Mouse (Mus musculus): ENCODE data around the gene 4430402I18Rik. TPM values are rescaled to one million over a fixed set of nuclear protein-coding genes. Genes with fewer than 3 reads are reported as not detected.

Gene 4430402I18Rik
- polyA plus RNA-seq, 1 experiment: 6.2 TPM

DNA sequence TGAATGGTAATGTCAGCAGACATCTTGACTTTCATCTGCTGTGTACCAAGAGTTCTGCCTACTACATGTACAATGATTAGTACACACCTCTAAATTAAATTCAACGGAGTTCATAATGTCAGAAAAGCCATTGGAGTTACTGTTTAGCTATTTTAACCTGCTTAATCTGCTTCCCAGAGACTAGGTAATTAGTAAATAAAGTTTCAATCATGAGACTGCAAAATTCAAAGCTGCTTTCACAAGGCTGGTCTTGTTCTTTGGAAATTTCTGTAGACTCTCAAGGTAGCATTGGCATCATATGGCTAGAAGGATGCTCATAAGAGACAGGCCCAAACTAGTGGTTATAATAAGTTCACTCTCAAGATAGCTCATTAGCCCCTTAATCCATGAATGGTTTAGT lies 112.8 kb downstream of the 4430402I18Rik start:
- Histone ChIP-seq H3K4me3 (ENCODE audit: insufficient read depth, low read length) (no peak overlapping the region), H3K27ac (ENCODE audit: insufficient read depth, low read length) (no peak overlapping the region), H3K4me1 (ENCODE audit: control insufficient read depth, insufficient read depth, low read length) (peaks cover 1% of the 10 kb centered on the region; the same call in 1 of the 2 replicates)
- TF ChIP-seq CTCF (IDR thresholded peaks at IDR 0.05; ENCODE audit: extremely low read depth, insufficient read depth, low read length) (no peak), POLR2A (IDR thresholded peaks at IDR 0.05; ENCODE audit: extremely low read depth, insufficient read depth, low read length) (no peak)

- Histone ChIP-seq H3K27ac (ENCODE audit: insufficient read depth, low read length) (no peak overlapping the region), H3K4me3 (ENCODE audit: insufficient read depth, low read length) (no peak overlapping the region), H3K4me1 (ENCODE audit: control insufficient read depth, insufficient read depth, low read length) (peaks cover 1% of the 10 kb centered on the region; the same call in 1 of the 2 replicates)
- TF ChIP-seq POLR2A (IDR thresholded peaks at IDR 0.05; ENCODE audit: extremely low read depth, insufficient read depth, low read length): no peak
Observed at GRCm38 (mm10) chr19:28852001-28852400, 115.6 kb downstream of the 4430402I18Rik start.

DNA sequence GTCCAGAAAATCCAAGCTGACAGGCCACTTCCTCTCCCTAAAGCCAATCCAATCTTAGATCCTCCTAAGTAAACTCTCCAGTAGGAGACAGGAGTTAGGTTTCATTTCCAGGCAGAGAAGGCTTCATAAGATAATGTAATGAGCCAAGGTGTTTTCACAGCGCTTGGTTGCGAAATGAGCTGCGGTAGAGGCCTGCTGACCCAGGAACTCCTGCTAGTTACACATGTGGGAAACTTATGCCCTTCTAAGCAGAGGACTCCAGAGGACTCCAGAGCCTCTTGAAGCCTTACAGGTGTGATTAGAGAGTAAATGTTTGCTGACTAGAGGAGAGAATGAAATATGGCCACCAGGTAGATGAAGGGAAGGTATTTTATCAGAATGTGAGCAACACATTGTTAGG lies 117.1 kb downstream of the 4430402I18Rik start:
- Histone ChIP-seq H3K27ac (ENCODE audit: insufficient read depth, low read length) (no peak overlapping the region), H3K4me1 (ENCODE audit: control insufficient read depth, insufficient read depth, low read length) (peaks cover 5% of the 10 kb centered on the region), H3K4me3 (ENCODE audit: insufficient read depth, low read length) (no peak overlapping the region)
- TF ChIP-seq POLR2A (IDR thresholded peaks at IDR 0.05; ENCODE audit: extremely low read depth, insufficient read depth, low read length) (no peak), CTCF (IDR thresholded peaks at IDR 0.05; ENCODE audit: extremely low read depth, insufficient read depth, low read length) (no peak)

DNA sequence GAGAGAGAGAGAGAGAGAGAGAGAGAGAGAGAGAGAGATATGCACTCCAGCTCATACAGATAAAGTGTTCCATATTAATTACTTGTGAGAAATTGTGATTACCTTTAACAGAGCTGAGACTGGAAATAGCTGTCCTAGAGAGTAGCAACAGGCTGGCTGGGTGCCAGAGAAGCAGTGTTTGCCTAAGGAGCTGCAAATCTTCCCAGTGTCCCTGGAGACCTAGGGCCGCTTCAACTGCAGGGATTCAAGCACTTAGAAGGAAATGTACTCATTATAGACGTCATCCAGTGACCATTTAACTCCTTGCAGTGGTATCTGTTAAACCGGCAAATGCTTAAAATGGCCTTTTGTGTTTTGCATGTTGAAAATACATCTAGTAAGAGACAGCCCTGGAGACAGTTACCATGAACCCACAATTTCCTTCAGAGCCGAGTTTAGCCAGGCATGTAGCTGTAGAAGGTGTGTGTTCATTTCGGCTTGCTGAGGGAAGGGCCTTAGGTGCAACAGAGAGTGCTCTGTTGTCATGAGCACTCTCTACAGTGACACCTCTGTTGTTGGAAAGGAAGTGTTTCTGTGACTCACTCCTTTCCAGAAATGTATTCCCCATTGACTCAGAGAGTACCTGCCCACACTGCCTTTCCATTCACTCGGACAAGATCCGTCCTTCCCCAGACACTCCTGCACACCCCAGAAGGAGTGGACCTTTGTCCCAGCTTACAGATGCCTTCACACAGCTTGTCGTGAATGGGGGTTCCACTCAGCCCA lies 122.5 kb downstream of the 4430402I18Rik start:
- no peak overlapping the region for H3K4me3 ChIP-seq (ENCODE audit: insufficient read depth, low read length)
- TF ChIP-seq POLR2A (IDR thresholded peaks at IDR 0.05; ENCODE audit: extremely low read depth, insufficient read depth, low read length) (no peak), CTCF (IDR thresholded peaks at IDR 0.05; ENCODE audit: extremely low read depth, insufficient read depth, low read length) (no peak)
- peaks cover 5% of the 10 kb centered on the region for H3K4me1 ChIP-seq (ENCODE audit: control insufficient read depth, insufficient read depth, low read length)
- H3K27ac ChIP-seq (ENCODE audit: insufficient read depth, low read length): no peak overlapping the region

Other genes starting within 250 kb of the 4430402I18Rik start
- 60.4 and 66.7 TPM in 2 replicates for gene Slc1a1, start 132.8 kb downstream of the 4430402I18Rik start, polyA plus RNA-seq (2012; rRNA removed)
- 21.3 and 21.8 TPM in 2 replicates for gene Plpp6, start 3.8 kb downstream of the 4430402I18Rik start, polyA plus RNA-seq (2012; rRNA removed)
- gene Cdc37l1, start 22.6 kb upstream of the 4430402I18Rik start, polyA plus RNA-seq (2012; rRNA removed): 68.7 and 71.2 TPM in 2 replicates
- 65.9 and 71.0 TPM in 2 replicates for gene Ak3, start 80.2 kb upstream of the 4430402I18Rik start, polyA plus RNA-seq (2012; rRNA removed)
- gene Rcl1, start 133.6 kb upstream of the 4430402I18Rik start, polyA plus RNA-seq (2012; rRNA removed): 16.5 and 16.7 TPM in 2 replicates